Mouse (Mus musculus) CD4-positive, CD25-positive, alpha-beta regulatory T cell, adult 4 months (primary cell): ENCODE data around the gene Frmd4a. TPM values are rescaled to one million over a fixed set of nuclear protein-coding genes. Genes with fewer than 3 reads are reported as not detected.

Source experiments
- ATAC-seq: one replicate; pipeline ENCODE4 v1.8.0; 2017
- polyA plus RNA-seq, 2 experiments: library from polyadenylated mRNA; unstranded; fragments of 100-300 nt; shearing (Covaris generic); gene quantifications; one replicate each; pipeline ENCODE4 v1.2.1; 2017

Frmd4a gene
- polyA plus RNA-seq, 2 experiments from 2014 or later, result 1.2 TPM

DNA sequence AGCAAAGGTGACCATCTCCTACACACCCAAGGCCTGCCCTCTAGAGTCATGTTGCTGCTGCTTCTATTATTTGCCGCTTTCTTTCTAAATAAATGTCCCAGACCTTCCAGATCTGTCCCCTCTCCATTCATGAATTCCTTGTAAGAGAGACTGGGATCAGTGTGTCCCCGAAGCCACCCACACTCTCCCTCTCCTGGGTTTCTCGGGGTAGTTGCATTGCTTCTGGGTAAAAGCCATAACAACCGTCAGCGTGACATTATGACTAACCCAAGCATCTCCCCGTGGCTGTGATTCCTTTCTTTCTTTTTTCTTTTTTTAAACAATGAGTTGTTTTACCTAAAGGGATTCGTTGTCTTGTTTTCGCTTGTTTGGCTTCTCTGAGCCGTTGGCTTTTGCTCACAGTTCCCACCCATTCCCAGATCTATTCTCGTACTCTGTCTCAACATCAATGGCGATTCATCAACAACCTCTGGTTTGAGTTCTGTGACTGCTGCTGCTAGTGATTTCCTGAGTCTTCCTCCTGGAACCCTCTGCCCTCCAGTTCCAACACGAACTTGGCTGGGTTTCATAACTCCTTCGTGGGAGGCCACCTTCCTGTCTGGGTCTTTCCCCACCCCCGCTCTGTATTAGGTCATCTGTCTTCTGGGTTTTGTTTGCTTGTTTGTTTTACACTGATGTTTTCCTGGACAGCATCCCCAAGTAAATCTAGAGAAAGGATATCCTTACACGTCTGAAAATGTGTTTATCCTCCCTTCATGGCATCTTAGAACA, 483.9 kb downstream of the Frmd4a start:
- no peak for ATAC-seq

GRCm38 (mm10) chr2:4504413-4504812, 486.9 kb downstream of the Frmd4a start:
- ATAC-seq, result no peak

DNA sequence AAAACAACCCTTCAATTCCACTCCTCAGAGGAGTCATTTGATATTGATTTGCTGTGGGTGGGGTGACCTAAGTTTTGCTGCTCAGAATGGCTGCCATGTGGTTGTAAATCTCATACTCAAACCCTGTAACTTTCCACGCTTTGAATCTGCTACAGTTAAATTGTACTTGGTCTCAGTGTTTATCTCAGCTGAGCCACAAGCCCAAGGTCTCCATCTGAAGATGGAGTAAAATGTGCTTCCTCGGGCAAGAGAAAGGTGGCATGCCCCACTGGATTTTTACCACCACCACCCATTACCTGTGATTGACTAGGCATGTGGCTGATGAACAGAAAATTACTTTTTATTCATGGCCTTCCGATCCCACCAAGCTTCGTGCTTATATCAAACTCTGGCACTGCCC, 488.2 kb downstream of the Frmd4a start:
- no peak for ATAC-seq

DNA sequence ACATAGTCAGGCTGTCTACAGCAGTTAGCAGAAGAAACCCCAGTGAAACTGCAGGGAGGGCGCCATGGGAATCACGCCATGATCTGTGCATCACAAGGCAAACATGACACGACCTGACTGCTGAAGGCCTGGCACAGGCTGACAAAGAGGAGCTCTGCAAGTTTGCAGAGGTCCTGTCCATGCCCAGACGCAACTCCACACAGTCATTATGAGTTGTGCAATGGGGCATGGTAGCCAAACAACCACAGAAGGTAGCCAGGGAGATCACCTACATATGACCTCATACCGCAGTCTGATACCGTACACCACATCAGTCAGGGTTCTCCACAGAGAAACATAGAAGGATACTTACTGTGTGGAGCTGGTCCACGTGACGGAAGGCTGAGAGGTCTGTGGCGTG, 489.1 kb downstream of the Frmd4a start:
- no peak for ATAC-seq

DNA sequence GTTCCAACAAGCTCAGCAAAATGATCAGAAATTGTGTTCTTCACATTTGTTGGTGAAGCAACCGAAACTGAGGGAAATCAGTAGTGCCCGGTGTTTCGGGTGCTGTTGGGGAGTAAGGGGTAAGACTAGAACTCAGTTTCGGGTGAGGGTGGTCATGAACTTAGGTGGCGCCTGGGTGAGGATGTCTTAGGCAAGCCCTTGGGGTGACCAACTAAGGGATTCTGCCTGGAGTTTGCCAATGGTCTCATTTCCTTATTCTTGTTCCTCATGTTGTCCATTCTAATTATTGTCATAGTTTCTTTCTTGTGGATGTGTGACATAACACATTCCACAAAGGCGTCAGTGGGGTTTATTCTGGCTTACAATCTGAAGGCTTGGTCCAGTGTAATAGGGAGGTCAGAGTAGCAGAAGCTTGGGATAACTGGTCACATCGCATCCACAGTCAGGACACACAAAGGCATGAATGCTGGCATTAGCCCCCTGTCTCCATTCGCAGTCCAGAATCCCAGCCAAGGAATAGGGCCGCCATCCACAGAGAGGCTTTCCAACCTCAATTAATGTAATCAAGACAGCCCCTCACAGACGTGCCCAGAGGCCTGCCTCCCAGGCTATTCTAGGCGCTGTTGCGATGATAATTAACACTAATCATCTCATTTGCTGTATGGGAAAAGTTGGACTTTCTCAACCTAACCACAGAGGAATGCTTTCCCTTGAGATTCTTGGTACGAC, 490.5 kb downstream of the Frmd4a start:
- ATAC-seq, result no peak

DNA sequence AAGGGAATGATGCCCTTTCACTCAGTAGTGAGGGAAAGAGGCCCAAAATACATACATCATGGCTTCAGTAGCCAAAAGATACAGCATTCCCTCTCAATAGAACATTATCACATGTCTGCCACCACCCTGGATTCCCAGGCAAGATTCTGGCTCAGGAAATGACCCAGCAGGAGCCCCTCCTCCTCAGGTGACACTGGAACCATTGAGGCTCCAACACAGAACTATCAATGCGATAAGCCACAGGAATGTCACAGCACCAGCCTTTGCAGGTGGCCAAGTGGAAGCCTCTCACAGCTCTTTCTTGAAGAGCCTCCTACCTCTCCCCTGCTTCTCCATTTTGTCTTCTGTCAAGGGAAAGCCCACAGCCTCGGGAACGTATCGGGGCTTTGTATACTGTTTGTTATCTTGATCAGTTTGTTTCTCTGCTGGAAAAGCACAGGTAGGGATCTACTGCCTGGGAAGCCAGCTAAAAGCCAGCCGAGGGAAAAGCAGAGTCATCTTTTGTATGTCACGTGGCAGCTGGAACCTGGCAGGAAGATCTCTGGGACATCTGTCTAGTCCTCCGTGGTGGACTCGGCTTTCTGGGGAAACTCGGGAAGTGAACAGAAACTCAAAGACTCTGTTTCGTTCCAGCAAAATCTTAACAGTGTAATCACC, 491.6 kb downstream of the Frmd4a start:
- no peak for ATAC-seq

DNA sequence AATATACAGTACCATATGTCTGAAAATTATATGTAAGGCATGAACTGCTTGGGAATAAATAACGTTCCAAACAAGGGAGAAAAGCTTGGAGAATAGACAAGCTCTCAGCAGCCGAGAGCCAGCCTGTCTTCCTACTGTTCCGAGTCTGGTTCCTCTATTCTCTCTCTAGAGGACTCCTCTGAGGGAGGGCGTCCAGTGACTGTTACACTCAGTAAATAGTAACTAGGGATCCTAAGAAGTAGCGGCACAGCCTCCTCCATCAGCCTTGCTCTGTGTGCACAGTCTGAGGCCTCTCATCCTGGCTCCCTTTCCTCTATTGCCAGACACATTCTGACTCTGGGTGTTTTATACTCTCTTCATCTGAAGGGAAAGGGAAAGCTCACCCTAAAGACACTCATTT, 492.2 kb downstream of the Frmd4a start:
- no peak for ATAC-seq

- no peak for ATAC-seq
Measured at GRCm38 (mm10) chr2:4510208-4511079, 492.9 kb downstream of the Frmd4a start.

GRCm38 (mm10) chr2:4511080-4511386, 493.5 kb downstream of the Frmd4a start:
- no peak for ATAC-seq

DNA sequence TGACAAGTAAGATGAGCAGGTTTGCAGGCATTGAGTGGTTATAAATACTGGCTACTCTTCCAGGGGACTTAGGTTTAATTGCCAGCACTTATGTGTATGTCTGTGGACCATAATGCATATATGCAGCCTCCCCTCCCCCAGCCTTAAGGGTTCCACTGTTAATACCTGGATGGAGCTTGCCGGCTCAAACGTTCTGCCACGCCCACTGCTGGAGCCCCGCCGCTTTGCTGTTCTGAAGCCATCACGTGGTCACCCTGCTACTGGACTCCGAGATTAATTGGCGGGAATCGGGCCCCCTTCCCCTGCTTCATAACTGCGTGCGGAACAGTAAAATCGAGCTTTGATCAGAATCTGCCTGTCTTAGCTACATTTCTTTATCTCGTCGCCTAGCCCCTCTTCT, 495.1 kb downstream of the Frmd4a start:
- ATAC-seq, result no peak

- ATAC-seq, result no peak
Measured at GRCm38 (mm10) chr2:4515910-4516309, 498.4 kb downstream of the Frmd4a start.

DNA sequence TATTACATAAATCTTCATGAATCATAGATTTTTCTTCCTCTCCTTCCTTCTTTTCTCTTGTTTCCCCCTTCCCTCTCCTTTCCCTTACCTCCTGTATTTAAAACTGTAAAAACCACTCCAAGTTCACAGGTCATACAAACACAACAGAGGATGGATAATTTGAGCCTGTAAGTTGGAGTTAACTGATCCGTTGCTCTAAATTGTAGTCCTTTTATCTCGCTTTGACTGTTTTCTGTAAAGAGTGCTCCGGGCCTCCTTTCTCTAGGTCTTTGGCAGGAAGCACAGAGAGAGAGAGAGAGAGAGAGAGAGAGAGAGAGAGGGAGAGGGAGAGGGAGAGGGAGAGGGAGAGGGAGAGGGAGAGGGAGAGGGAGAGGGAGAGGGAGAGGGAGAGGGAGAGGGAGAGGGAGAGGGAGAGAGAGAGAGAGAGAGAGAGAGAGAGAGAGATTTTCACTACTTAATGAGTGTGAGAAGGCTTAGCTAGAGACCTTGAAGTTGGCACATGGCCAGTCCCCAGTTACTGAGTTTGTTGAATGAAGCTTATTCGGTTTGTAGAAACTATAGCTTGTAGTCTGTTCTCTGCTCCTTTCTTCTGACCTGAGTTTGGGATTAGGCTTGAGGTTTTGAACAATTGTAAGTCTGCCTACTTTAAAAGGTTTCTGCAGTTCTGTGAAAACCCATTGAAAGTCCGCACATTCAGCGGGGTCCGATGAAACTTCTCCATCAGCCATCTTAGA, 499.5 kb downstream of the Frmd4a start:
- ATAC-seq, result no peak

DNA sequence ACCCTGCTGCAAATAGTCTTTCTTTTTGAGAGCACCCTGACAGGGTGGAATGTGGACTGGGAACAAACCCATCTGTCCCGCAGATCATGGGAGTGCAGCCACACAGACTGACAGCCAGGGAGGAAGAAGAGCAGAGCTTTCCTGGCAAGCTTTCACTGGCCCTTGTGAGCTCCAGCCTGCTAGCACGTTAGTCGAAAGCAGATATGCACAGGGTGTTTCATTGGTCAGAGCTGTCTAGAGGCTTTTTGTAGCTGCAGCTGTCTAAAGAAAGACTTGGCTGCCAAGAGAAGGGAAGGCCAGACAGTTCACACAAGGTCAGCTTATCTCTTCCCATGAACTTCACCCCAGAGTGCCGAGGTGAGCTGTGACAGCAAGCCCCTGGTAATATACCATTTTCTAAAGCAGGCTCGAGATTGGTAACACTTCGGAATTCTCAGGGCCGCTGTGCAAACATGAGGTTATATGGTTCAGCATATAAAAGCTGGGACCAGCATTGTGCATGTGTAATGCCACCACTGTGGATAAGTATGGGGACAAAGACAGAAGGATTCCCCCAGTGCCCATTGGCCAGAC, 500.1 kb downstream of the Frmd4a start:
- ATAC-seq, result no peak

DNA sequence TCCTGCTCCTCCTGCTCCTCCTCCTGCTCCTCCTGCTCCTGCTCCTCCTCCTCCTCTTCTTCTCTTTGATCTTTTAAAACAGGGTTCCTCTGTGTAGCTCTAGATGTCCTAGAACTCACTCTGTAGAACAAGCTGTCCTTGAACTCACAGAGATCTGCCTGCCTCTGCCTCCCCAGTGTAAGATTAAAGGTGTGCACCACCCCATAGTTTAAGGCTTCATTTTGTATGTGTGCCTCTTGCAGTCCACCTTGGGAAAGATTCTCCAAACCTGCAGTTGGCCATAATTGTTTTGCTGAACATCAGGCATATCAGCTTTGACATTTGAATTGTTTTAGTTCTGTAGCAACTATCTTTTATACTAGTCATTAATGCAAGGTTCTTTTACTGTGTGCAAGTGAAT, 501.0 kb downstream of the Frmd4a start:
- peak; percentile 60 for ATAC-seq

DNA sequence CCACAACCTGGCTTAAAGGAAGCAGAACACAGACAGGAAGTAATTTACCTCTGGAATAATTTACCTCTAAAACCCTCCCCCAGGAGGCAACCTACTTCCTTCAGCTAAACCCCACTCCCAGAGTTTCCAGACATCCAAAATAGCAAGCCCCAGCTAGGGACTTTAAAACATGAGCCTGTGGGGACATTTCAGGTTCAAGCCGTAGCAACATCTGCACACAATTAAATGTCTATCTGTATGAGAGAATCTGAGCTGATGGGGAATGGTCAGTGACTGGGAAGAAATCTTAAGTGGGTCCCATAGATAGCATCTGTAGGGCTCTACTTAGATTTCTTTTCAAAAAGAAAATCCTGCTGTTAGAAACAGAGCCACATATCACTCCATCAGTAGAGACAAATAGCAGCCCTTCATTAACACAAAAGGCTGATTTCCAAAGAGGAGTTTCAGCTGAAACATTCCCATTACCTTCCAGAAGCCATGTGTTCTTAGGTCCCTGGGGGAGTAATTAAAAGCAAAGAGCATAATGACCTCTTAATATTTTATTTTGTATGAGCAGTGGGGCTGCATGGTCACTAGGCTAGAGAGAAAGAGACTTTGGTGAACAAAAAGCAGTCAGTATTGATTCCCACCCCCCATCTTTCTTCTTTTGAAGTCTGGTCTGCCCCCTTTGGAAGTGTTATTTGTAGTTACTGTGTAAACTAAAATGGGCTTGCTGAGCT, 505.4 kb downstream of the Frmd4a start:
- no peak for ATAC-seq

DNA sequence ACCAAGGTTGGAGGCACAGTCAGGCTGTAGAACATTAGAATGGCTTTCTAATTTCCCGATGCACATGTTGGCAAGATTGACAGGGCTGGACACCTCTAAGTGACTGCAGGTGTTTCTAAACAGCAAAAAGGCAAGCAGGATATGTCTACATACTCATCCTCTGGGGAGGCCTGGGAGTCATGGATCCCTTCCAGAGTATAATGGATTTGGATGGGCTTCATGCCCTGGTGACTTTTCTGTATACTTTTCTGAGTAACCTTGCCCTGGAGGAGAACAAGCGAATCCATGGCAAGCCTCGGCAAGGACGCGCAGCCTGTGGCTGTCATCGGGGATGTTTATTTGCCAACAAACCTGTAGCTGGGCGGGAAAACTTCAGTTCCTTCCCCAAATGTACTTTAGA, 509.6 kb downstream of the Frmd4a start:
- no peak for ATAC-seq

DNA sequence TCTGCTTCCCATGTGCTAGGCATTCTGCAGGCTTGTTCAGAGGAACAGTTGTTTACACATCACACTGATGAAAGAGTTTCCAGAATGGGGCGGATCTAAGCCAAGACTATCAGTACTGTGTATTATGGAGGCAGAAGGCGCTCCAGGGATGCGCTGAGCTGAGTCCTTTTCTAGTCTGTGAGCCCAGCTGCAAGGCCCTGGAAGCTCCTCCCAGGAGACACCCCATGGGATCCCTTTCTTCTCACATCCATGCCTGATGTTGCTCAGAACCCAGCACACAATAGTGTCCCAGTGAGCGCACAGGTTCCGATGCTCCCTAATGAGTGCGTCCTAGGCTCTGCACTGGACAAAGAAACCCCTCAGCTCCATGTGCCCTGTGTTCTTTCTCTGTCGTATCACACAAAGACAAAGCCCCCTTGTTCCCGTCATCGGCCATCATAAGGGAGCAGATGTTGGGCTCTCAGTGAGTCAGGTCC, 511.8 kb downstream of the Frmd4a start:
- no peak for ATAC-seq

DNA sequence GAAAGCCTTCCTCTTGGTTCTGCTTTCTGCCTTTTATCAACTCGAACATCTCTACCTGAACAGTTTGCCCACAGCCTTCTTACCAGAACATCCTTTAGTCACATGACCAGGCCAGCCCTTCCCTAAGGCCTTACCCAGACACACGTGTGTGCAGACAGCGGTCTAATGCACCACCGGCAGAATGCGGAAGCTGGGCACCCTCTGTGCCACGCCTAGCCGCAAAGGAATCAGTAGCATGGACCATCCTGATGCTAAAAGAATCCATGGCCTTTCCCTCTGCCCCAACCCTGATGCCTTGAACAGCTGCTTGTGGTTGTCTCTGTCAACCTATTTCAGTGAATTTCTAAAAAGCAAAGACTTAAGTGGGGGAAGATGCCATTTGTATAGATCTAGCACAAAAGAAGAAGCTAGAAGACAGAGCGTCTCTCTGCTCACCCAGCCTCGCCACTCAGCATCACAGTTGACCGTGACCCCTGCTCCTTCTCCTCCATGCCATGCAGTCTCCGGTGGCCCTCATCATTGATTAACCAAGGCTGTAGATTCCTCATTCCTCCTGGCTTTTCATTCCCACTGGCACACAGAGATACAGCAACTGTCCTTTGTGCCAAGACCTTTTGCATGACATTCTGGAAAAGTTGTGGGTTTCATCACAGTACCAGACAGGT, 514.1 kb downstream of the Frmd4a start:
- no peak for ATAC-seq

GRCm38 (mm10) chr2:4532198-4532568, 514.7 kb downstream of the Frmd4a start:
- ATAC-seq, result no peak

GRCm38 (mm10) chr2:4532945-4533344, 515.4 kb downstream of the Frmd4a start:
- no peak for ATAC-seq
